Mouse (Mus musculus) limb, embryonic 14.5 days (tissue): ENCODE measurements around the gene Sfmbt1. TPM values are rescaled to one million over a fixed set of nuclear protein-coding genes. Genes with fewer than 3 reads are reported as not detected.
A peak's percentile ranks its signal among the peaks of the same experiment; 100 is the strongest.
"Not testable (repeated sequence)": the region's sequence is repeated elsewhere in the genome, so short reads cannot be mapped to it uniquely, and the experiment has no call there.

Experiments used
- ATAC-seq: fragments of 200-750 bp; cut with Nextera tagmentation; 2 replicates; pipeline ENCODE4 v1.8.0; 2017; ENCODE audit warnings: low read depth, moderate number of reproducible peaks, moderate TSS enrichment; ENCODE audit not compliant: low FRiP score
- DNase-seq: peaks from one replicate; pipeline ENCODE4 v3.0.0-alpha.2; 2015; ENCODE audit warnings: low spot score
- H3K27ac ChIP-seq: fragments of 300-500 bp; sonication (generic); replicated peaks from 2 replicates; pipeline ENCODE4 v1.5.1; 2014; ENCODE audit warnings: low read depth, mild to moderate bottlenecking, low read length, moderate library complexity, mixed read lengths
- H3K27me3 ChIP-seq: fragments of 300-500 bp; sonication (generic); 2 replicates; pipeline ENCODE4 v1.6.1; 2014; ENCODE audit warnings: low read length, mixed read lengths; ENCODE audit not compliant: control insufficient read depth, insufficient read depth
- H3K36me3 ChIP-seq: fragments of 300-500 bp; sonication (generic); 2 replicates; pipeline ENCODE4 v1.6.1; 2014; ENCODE audit warnings: mild to moderate bottlenecking, low read length, moderate library complexity, mixed read lengths; ENCODE audit not compliant: control insufficient read depth, insufficient read depth
- H3K4me1 ChIP-seq: fragments of 300-500 bp; sonication (generic); 2 replicates; pipeline ENCODE4 v1.6.1; 2014; ENCODE audit warnings: antibody characterized with exemption, low read length, mixed read lengths; ENCODE audit not compliant: control insufficient read depth, insufficient read depth
- H3K4me2 ChIP-seq: fragments of 300-500 bp; sonication (generic); replicated peaks from 2 replicates; pipeline ENCODE4 v1.6.1; 2014; ENCODE audit warnings: low read depth, mild to moderate bottlenecking, low read length, moderate library complexity; ENCODE audit not compliant: severe bottlenecking
- H3K4me3 ChIP-seq: fragments of 300-500 bp; sonication (generic); replicated peaks from 2 replicates; pipeline ENCODE4 v1.5.1; 2014; ENCODE audit warnings: low read length
- H3K9ac ChIP-seq: fragments of 300-500 bp; sonication (generic); 2 replicates; pipeline ENCODE4 v1.6.1; 2014; ENCODE audit warnings: mild to moderate bottlenecking, low read depth, low read length, moderate library complexity; ENCODE audit not compliant: severe bottlenecking
- H3K9me3 ChIP-seq: fragments of 300-500 bp; sonication (generic); 2 replicates; pipeline ENCODE4 v1.6.1; 2016; ENCODE audit warnings: low read length; ENCODE audit not compliant: control insufficient read depth
- POLR2A ChIP-seq: fragments of 200-500 bp; IDR thresholded peaks from 2 replicates; pipeline ENCODE4 v1.8.0; 2012; ENCODE audit warnings: inconsistent platforms, mild to moderate bottlenecking, moderate library complexity, borderline replicate concordance; ENCODE audit not compliant: insufficient read depth, insufficient read length; ENCODE audit errors: extremely low read depth
- WGBS: fragments of 180-500 bp; shearing (Covaris S2); extraction: QIAGEN DNeasy Blood & Tissue Kit; methylation state at CpG from one replicate; pipeline ENCODE4 v1.1.7; 2014; 5-methylcytosine and 5-hydroxymethylcytosine counted together
- polyA plus RNA-seq, 2 experiments: library from polyadenylated mRNA; depleted of rRNA in 1 of 2; stranded (reverse) in 1 of 2; unstranded in 1 of 2; fragments of >200 nt; fragmentation: Nextera tagmentation in 1 of 2; extraction: Ambion mirVana in 1 of 2; gene quantifications; 2 replicates each; pipeline versions ENCODE4 v1.2.1 to v1.2.3; 2012 to 2014

Gene Sfmbt1
- polyA plus RNA-seq, 2 experiments, result 7.7 to 14.0 TPM

DNA sequence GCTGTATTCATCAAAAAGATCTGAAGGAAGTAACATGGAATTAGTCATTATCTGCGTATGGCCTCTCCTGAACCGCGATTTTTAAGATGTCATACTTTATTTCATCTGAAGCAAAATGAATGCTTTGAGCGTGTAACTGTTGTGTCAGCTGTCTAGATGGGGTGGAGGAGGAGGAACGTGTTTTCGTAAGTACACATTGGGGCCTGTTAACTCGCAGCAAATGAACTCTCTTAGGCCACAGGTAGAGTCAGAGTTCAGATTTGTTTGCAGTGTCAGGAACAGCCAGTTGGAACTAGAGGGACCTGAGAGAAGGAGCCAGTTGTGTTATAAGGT lies 2.3 kb downstream of the Sfmbt1 start:
- peak overlapping the region; percentile 93 for H3K9ac ChIP-seq
- TF ChIP-seq POLR2A, result no peak
- peak overlapping the region; percentile 86 for H3K4me2 ChIP-seq
- WGBS, result 5% methylated on average over 7 of the region's 7 CpGs
- no peaks in the 10 kb centered on the region for H3K36me3 ChIP-seq
- H3K4me1 ChIP-seq, result peaks cover 5% of the 10 kb centered on the region
- no peaks in the 10 kb centered on the region for H3K9me3 ChIP-seq
- DNase-seq, result no peak
- no peak for ATAC-seq
- peak overlapping the region; percentile 86 for H3K4me3 ChIP-seq
- no peak overlapping the region for H3K27ac ChIP-seq
- H3K27me3 ChIP-seq, result no peaks in the 10 kb centered on the region

DNA sequence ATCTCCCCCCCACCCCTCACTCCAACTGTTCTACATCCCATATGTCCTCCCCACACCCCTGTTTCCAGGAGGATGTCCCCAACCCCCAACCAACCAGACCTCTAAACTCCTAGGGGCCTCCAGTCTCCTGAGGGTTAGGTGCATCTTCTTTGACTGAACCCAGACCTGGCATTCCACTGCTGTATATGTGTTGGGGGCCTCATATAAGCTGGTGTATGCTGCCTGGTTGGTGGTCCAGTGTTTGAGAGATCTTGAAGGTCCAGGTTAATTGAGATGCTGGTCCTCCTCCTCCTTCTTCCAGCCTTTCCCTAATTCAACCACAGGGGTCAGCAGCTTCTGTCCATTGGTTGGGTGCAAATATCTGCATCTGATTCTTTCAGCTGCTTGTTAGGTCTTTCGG lies 4.0 kb downstream of the Sfmbt1 start:
- H3K27me3 ChIP-seq, H3K4me2 ChIP-seq, H3K4me1 ChIP-seq, H3K9ac ChIP-seq, H3K36me3 ChIP-seq, DNase-seq, H3K27ac ChIP-seq, ATAC-seq, H3K9me3 ChIP-seq, H3K4me3 ChIP-seq: not testable (repeated sequence)
- WGBS, result 91% methylated on average over 1 of the region's 1 CpGs

DNA sequence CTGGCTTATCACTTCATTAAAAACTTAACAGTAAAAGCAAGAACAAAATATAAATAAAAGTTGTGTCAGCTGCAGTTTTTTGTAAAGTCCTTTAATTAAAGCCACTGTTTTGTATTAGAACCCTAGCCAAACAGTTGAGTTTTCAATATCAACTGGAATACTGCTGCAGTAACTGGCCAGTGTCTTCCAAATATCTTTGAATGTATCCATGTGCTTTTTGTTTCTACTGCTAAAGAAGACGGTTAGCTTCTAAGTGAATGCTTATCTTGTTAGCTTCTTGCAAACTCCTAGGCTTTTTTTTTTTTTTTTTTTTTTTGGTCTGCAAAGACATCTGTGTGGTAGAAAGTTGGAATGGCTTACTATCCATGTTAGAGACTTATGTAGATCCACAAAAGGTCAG lies 4.9 kb downstream of the Sfmbt1 start:
- ATAC-seq (no peak), DNase-seq (no peak)
- WGBS, result 85% methylated on average over 1 of the region's 1 CpGs
- H3K4me2 ChIP-seq, result no peak overlapping the region
- no peak overlapping the region for H3K4me3 ChIP-seq
- H3K4me1 ChIP-seq, result peaks cover 5% of the 10 kb centered on the region
- no peaks in the 10 kb centered on the region for H3K9me3 ChIP-seq
- no peak for TF ChIP-seq POLR2A
- no peak overlapping the region for H3K27ac ChIP-seq
- H3K27me3 ChIP-seq, result no peaks in the 10 kb centered on the region
- no peaks in the 10 kb centered on the region for H3K36me3 ChIP-seq
- no peak overlapping the region for H3K9ac ChIP-seq

DNA sequence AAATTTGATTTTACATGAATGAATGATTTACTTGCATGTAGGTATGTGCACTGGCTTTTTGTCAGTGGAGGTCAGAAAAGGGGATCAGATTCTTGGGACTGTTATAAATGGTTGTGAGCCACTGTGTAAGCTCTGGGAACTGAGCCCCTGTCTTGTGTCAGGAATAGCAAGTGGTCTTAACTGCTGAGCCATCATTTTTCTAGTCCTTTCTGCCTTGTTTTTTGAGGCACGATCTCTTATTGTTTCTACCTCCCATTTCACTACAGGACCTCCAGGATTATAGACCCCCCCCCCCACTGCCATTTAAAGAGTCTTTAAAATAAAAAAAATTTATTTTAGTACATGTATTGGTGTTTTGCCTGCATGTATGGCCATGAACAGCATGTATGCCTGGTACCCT lies 7.2 kb downstream of the Sfmbt1 start:
- no peaks in the 10 kb centered on the region for H3K27me3 ChIP-seq
- DNase-seq (no peak), ATAC-seq (no peak)
- H3K9me3 ChIP-seq, result no peaks in the 10 kb centered on the region
- no peak for TF ChIP-seq POLR2A
- no peak overlapping the region for H3K4me2 ChIP-seq
- H3K9ac ChIP-seq, result no peak overlapping the region
- no peaks in the 10 kb centered on the region for H3K36me3 ChIP-seq
- peaks cover 3% of the 10 kb centered on the region for H3K4me1 ChIP-seq
- WGBS, result 74% methylated on average over 1 of the region's 1 CpGs
- H3K4me3 ChIP-seq, result no peak overlapping the region
- no peak overlapping the region for H3K27ac ChIP-seq

DNA sequence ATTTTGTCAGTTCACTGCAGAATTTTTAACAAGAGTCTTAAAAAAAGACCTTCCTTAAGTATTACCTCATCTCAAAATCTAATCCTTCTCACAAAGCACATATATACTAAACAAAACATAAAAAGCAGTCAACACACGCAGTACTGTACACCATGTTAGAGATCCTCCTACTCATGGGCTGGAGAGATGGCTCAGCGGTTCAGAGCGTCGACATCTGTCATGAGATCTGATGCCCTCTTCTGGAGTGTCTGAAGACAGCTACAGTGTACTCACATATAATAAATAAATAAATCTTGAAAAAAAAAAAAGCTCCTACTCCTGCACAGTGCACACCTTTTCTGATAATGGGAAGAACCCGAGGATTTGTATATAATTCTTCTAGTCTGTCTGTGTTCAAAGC lies 7.8 kb downstream of the Sfmbt1 start:
- no peak overlapping the region for H3K4me3 ChIP-seq
- H3K4me1 ChIP-seq, result no peaks in the 10 kb centered on the region
- H3K27me3 ChIP-seq, result no peaks in the 10 kb centered on the region
- H3K4me2 ChIP-seq, result no peak overlapping the region
- H3K9me3 ChIP-seq, result no peaks in the 10 kb centered on the region
- no peaks in the 10 kb centered on the region for H3K36me3 ChIP-seq
- ATAC-seq, result no peak
- no peak overlapping the region for H3K27ac ChIP-seq
- WGBS, result 86% methylated on average over 5 of the region's 5 CpGs
- H3K9ac ChIP-seq, result no peak overlapping the region
- TF ChIP-seq POLR2A, result no peak
- DNase-seq, result no peak

DNA sequence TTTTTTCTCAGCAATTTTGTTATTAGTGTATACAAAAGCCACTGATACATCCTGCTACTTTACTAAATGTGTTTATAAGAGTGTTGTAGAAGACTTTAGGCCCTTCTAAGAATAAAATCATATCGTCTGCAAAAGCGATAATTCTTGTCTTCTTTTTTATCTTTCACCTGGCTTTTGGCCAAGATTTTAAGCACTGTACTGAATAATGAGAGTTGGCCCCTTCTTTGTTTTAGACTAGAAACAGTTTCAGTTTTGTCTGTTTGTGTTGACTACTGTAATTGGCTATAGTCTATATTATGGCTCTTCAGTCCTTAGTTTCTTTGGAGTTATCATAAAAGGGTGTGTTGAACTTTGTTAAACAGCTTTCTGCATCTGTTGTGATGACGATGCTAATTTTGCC lies 17.2 kb downstream of the Sfmbt1 start:
- H3K4me3 ChIP-seq, result no peak overlapping the region
- ATAC-seq (no peak), DNase-seq (no peak)
- no peaks in the 10 kb centered on the region for H3K27me3 ChIP-seq
- WGBS, result 87% methylated on average over 3 of the region's 3 CpGs
- H3K9ac ChIP-seq, result no peak overlapping the region
- no peaks in the 10 kb centered on the region for H3K36me3 ChIP-seq
- no peaks in the 10 kb centered on the region for H3K4me1 ChIP-seq
- no peak overlapping the region for H3K4me2 ChIP-seq
- no peak for TF ChIP-seq POLR2A
- H3K9me3 ChIP-seq, result no peaks in the 10 kb centered on the region
- no peak overlapping the region for H3K27ac ChIP-seq
